In the genomic region with DNA sequence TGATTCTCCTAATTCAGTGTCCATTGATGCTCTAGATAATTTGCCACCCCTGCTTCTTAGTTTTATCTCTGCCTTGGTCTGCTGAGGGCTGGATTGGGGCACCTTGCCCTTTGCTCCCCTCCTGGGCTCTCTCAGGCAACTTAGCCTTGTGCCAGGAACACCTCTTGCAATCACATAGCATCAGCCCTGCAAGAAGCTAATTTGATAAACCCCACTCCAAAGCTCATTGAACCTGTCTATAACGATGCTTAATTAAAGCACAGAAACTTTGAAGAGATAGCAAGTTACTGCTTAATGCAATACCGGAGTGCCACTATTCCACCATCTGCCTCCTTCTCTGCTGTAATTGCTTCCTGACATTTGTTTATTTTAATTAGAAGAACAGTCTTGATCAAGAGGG, we compare ENCODE assay signal across 23 mouse cellular contexts. TPM values are rescaled to one million over a fixed set of nuclear protein-coding genes. Genes with fewer than 3 reads are reported as not detected.
DNase-seq lines count a peak whose midpoint lies in the region; ATAC-seq and TF ChIP-seq lines count a peak whose summit lies in the region.
"Had no signal": no experiment of that assay in that cellular context is flagged by ENCODE, and none has a peak within 500 bp of the region (broad histone marks: within the 10 kb centered on the region; RNA-seq: fewer than 3 reads in every experiment).

No protein-coding gene starts in this region.

- peak; percentile 70 for DNase-seq in heart, adult 11 months
- DNase-seq in midbrain, embryonic 11.5 days (ENCODE audit: low spot score, missing footprints), result peak; percentile 53
- peak; percentile 20 for DNase-seq in brain, embryonic 14.5 days (ENCODE audit: low read depth)
- DNase-seq in layer of hippocampus, postnatal 14 days (ENCODE audit: low spot score in 2 of 2), result no peak
- DNase-seq: adrenal gland, adult 2 months; adrenal gland, adult 8-10 months; adrenal gland, postnatal 10 days; adrenal gland, postnatal 14 days; adrenal gland, postnatal 25 days; adrenal gland, postnatal 36 days; B cell, adult 2 months; cerebellum, adult 11 months; cerebellum, adult 11-12 months; cerebellum, adult 18-20 months; cerebellum, adult 2 months had no signal

- no peak overlapping the region for H3K4me3 ChIP-seq in heart, embryonic 12.5 days
- H3K4me3 ChIP-seq in midbrain, embryonic 11.5 days (ENCODE audit: low read depth, low read length), result no peak overlapping the region
- no peak overlapping the region for H3K4me3 ChIP-seq in midbrain, embryonic 13.5 days (replicated peaks)

- H3K9ac ChIP-seq in heart, embryonic 12.5 days, result no peak overlapping the region
- H3K9ac ChIP-seq in midbrain, embryonic 11.5 days (ENCODE audit: low read length), result no peak overlapping the region
- no peak overlapping the region for H3K9ac ChIP-seq in midbrain, embryonic 13.5 days (replicated peaks)

- ATAC-seq in heart, embryonic 12.5 days (ENCODE audit: insufficient number of reproducible peaks, low FRiP score), result no peak
- no peak for ATAC-seq in midbrain, embryonic 11.5 days (ENCODE audit: low FRiP score)
- no peak for ATAC-seq in midbrain, embryonic 13.5 days
- ATAC-seq: activated CD4-positive, CD25-positive, alpha-beta regulatory T cell, adult 4 months; CD4-positive, CD25-positive, alpha-beta regulatory T cell, adult 4 months; Patski had no signal

- TF ChIP-seq CTCF in brain, embryonic 14.5 days (IDR thresholded peaks at IDR 0.05; ENCODE audit: borderline replicate concordance, extremely low read depth, insufficient read depth, insufficient read length), result no peak

- H3K4me1 ChIP-seq in heart, embryonic 12.5 days (replicated peaks), result no peaks in the 10 kb centered on the region
- H3K4me1 ChIP-seq in midbrain, embryonic 11.5 days (ENCODE audit: control insufficient read depth, insufficient read depth, low read length), result no peaks in the 10 kb centered on the region
- H3K4me1 ChIP-seq in midbrain, embryonic 13.5 days (replicated peaks), result no peaks in the 10 kb centered on the region

- 61% methylated on average over 2 of the region's 2 CpGs for WGBS in heart, embryonic 12.5 days
- 85% methylated on average over 2 of the region's 2 CpGs for WGBS in midbrain, embryonic 11.5 days
- 78% methylated on average over 2 of the region's 2 CpGs for WGBS in midbrain, embryonic 13.5 days

- no peaks in the 10 kb centered on the region for H3K27me3 ChIP-seq in heart, embryonic 12.5 days (replicated peaks)
- H3K27me3 ChIP-seq in midbrain, embryonic 11.5 days (ENCODE audit: control insufficient read depth, insufficient read depth, low read length), result no peaks in the 10 kb centered on the region
- no peaks in the 10 kb centered on the region for H3K27me3 ChIP-seq in midbrain, embryonic 13.5 days
- H3K27me3 ChIP-seq: CH12.LX, Patski had no signal

- H3K4me2 ChIP-seq in heart, embryonic 12.5 days, result no peak overlapping the region
- H3K4me2 ChIP-seq in midbrain, embryonic 11.5 days, result no peak overlapping the region
- H3K4me2 ChIP-seq in midbrain, embryonic 13.5 days (replicated peaks), result no peak overlapping the region

- no peak for TF ChIP-seq POLR2A in brain, embryonic 14.5 days (IDR thresholded peaks at IDR 0.05; ENCODE audit: borderline replicate concordance, extremely low read depth, insufficient read depth, insufficient read length, poor library complexity, severe bottlenecking)

- no peak overlapping the region for H3K27ac ChIP-seq in heart, embryonic 12.5 days (ENCODE audit: poor library complexity, severe bottlenecking)
- H3K27ac ChIP-seq in midbrain, embryonic 11.5 days (ENCODE audit: low read depth, low read length), result no peak overlapping the region
- no peak overlapping the region for H3K27ac ChIP-seq in midbrain, embryonic 13.5 days

- no peaks in the 10 kb centered on the region for H3K9me3 ChIP-seq in heart, embryonic 12.5 days (replicated peaks)
- no peaks in the 10 kb centered on the region for H3K9me3 ChIP-seq in midbrain, embryonic 11.5 days (ENCODE audit: control insufficient read depth, low read length)
- H3K9me3 ChIP-seq in midbrain, embryonic 13.5 days, result no peaks in the 10 kb centered on the region
- H3K9me3 ChIP-seq: G1E had no signal

- H3K36me3 ChIP-seq in heart, embryonic 12.5 days, result no peaks in the 10 kb centered on the region
- no peaks in the 10 kb centered on the region for H3K36me3 ChIP-seq in midbrain, embryonic 11.5 days (ENCODE audit: control insufficient read depth, insufficient read depth, low read length)
- no peaks in the 10 kb centered on the region for H3K36me3 ChIP-seq in midbrain, embryonic 13.5 days
- H3K36me3 ChIP-seq: G1E had no signal

RNA-seq across cellular contexts. Expression of gene Nrxn3, which starts 42.1 kb away (rescaled TPM):
- polyA plus RNA-seq in heart, embryonic 12.5 days (2016; fragmentation: Nextera tagmentation; extraction: Ambion mirVana), result 2.0 and 2.2 TPM in 2 replicates
- 16.9 and 20.9 TPM in 2 replicates for polyA plus RNA-seq in midbrain, embryonic 11.5 days (2014; fragmentation: Nextera tagmentation; extraction: Ambion mirVana)
- polyA plus RNA-seq in midbrain, embryonic 13.5 days (2015; fragmentation: Nextera tagmentation; extraction: Ambion mirVana), result 72.4 and 88.1 TPM in 2 replicates
- polyA plus RNA-seq in brain, embryonic 14.5 days (2012; rRNA removed), result 41.8 and 67.8 TPM in 2 replicates
- total RNA-seq in layer of hippocampus, postnatal 14 days (2021), result 100 to 1,000 TPM; 178 to 192 TPM
- total RNA-seq: MEL had no signal
- polyA plus RNA-seq: CD4-positive, CD25-positive, alpha-beta regulatory T cell, adult 4 months; G1E; Patski had no signal

Comparison
In these comparisons a context has a peak if more than half of its experiments do, and no peak if none do; other contexts are left out.
1. DNase-seq: peak in heart, adult 11 months (single experiment), midbrain, embryonic 11.5 days (single experiment) and brain, embryonic 14.5 days (single experiment); none in layer of hippocampus, postnatal 14 days (0 of 2).